Mouse (Mus musculus): ENCODE results near the gene Epha2. TPM values are rescaled to one million over a fixed set of nuclear protein-coding genes. Genes with fewer than 3 reads are reported as not detected.
A peak's percentile ranks its signal among the peaks of the same experiment; 100 is the strongest.

The Epha2 gene
- polyA plus RNA-seq, 1 experiment: 46.8 TPM

- Histone ChIP-seq H3K4me2 (ENCODE audit: low read depth) (no peak overlapping the region), H3K36me3 (ENCODE audit: control insufficient read depth, insufficient read depth) (no peaks in the 10 kb centered on the region), H3K4me3 (no peak overlapping the region), H3K27me3 (ENCODE audit: control insufficient read depth, insufficient read depth, insufficient read length) (no peaks in the 10 kb centered on the region), H3ac (ENCODE audit: control insufficient read depth, insufficient read length) (no peak overlapping the region), H3K79me2 (ENCODE audit: control insufficient read depth, insufficient read depth) (no peaks in the 10 kb centered on the region)
- TF ChIP-seq TCF12 (IDR thresholded peaks at IDR 0.05; ENCODE audit: insufficient read depth, poor library complexity, severe bottlenecking): no peak
- no peak for TF ChIP-seq CEBPB (IDR thresholded peaks at IDR 0.05; ENCODE audit: insufficient read depth, poor library complexity, severe bottlenecking)
- no peak for TF ChIP-seq POLR2AphosphoS2 (IDR thresholded peaks at IDR 0.05; ENCODE audit: insufficient read length, low read depth)
- TF ChIP-seq REST (IDR thresholded peaks at IDR 0.05; ENCODE audit: insufficient read depth, insufficient read length): no peak
- no peak for TF ChIP-seq TCF3 (IDR thresholded peaks at IDR 0.05; ENCODE audit: insufficient read length, low read depth)
- no peak for TF ChIP-seq MAX (IDR thresholded peaks at IDR 0.05; ENCODE audit: low read depth)
- TF ChIP-seq SRF (IDR thresholded peaks at IDR 0.05; ENCODE audit: control insufficient read depth, insufficient read length, low read depth): no peak
- no peak for TF ChIP-seq MYOG (IDR thresholded peaks at IDR 0.05; ENCODE audit: control insufficient read depth in 1 of 3, insufficient read depth in 1 of 3, insufficient read length in 2 of 3, low read depth in 2 of 3)
- no peak for TF ChIP-seq POLR2A (IDR thresholded peaks at IDR 0.05; ENCODE audit: insufficient read length, low read depth)
- no peak for TF ChIP-seq MYOD1 (IDR thresholded peaks at IDR 0.05; ENCODE audit: control insufficient read depth in 1 of 3, insufficient read length in 2 of 3, low read depth in 2 of 3)
- TF ChIP-seq E2F4 (IDR thresholded peaks at IDR 0.05; ENCODE audit: insufficient read depth): no peak
- TF ChIP-seq USF1 (IDR thresholded peaks at IDR 0.05; ENCODE audit: low read depth): no peak
Observed at GRCm38 (mm10) chr4:141360846-141361245, 59.8 kb downstream of the Epha2 start.

GRCm38 (mm10) chr4:141362937-141363548 is 62.0 kb downstream of the Epha2 start:
- Histone ChIP-seq H3K79me2 (ENCODE audit: control insufficient read depth, insufficient read depth) (no peaks in the 10 kb centered on the region), H3K4me2 (ENCODE audit: low read depth) (peak overlapping the region; percentile 10), H3ac (ENCODE audit: control insufficient read depth, insufficient read length) (no peak overlapping the region), H3K27me3 (ENCODE audit: control insufficient read depth, insufficient read depth, insufficient read length) (peaks cover under 1% of the 10 kb centered on the region), H3K36me3 (ENCODE audit: control insufficient read depth, insufficient read depth) (no peaks in the 10 kb centered on the region), H3K4me3 (no peak overlapping the region)
- TF ChIP-seq MYOG (IDR thresholded peaks at IDR 0.05; ENCODE audit: control insufficient read depth in 1 of 3, insufficient read depth in 1 of 3, insufficient read length in 2 of 3, low read depth in 2 of 3) (no peak), TCF12 (IDR thresholded peaks at IDR 0.05; ENCODE audit: insufficient read depth, poor library complexity, severe bottlenecking) (no peak), POLR2A (IDR thresholded peaks at IDR 0.05; ENCODE audit: insufficient read length, low read depth) (no peak), E2F4 (IDR thresholded peaks at IDR 0.05; ENCODE audit: insufficient read depth) (no peak), TCF3 (IDR thresholded peaks at IDR 0.05; ENCODE audit: insufficient read length, low read depth) (no peak), POLR2AphosphoS2 (IDR thresholded peaks at IDR 0.05; ENCODE audit: insufficient read length, low read depth) (no peak), CEBPB (IDR thresholded peaks at IDR 0.05; ENCODE audit: insufficient read depth, poor library complexity, severe bottlenecking) (no peak), MAX (IDR thresholded peaks at IDR 0.05; ENCODE audit: low read depth) (no peak), MYOD1 (IDR thresholded peaks at IDR 0.05; ENCODE audit: control insufficient read depth in 1 of 3, insufficient read length in 2 of 3, low read depth in 2 of 3) (no peak), SRF (IDR thresholded peaks at IDR 0.05; ENCODE audit: control insufficient read depth, insufficient read length, low read depth) (no peak), REST (IDR thresholded peaks at IDR 0.05; ENCODE audit: insufficient read depth, insufficient read length) (no peak)

- no peaks in the 10 kb centered on the region for H3K79me2 ChIP-seq (ENCODE audit: control insufficient read depth, insufficient read depth)
- no peak overlapping the region for H3K4me3 ChIP-seq
- H3K36me3 ChIP-seq (ENCODE audit: control insufficient read depth, insufficient read depth): no peaks in the 10 kb centered on the region
- H3K27me3 ChIP-seq (ENCODE audit: control insufficient read depth, insufficient read depth, insufficient read length): peaks cover 6% of the 10 kb centered on the region
- TF ChIP-seq MYOG (IDR thresholded peaks at IDR 0.05; ENCODE audit: control insufficient read depth in 1 of 3, insufficient read depth in 1 of 3, insufficient read length in 2 of 3, low read depth in 2 of 3) (no peak), REST (IDR thresholded peaks at IDR 0.05; ENCODE audit: insufficient read depth, insufficient read length) (no peak), E2F4 (IDR thresholded peaks at IDR 0.05; ENCODE audit: insufficient read depth) (no peak), MAX (IDR thresholded peaks at IDR 0.05; ENCODE audit: low read depth) (no peak), POLR2AphosphoS2 (IDR thresholded peaks at IDR 0.05; ENCODE audit: insufficient read length, low read depth) (no peak), POLR2A (IDR thresholded peaks at IDR 0.05; ENCODE audit: insufficient read length, low read depth) (no peak), CEBPB (IDR thresholded peaks at IDR 0.05; ENCODE audit: insufficient read depth, poor library complexity, severe bottlenecking) (no peak), USF1 (IDR thresholded peaks at IDR 0.05; ENCODE audit: low read depth) (no peak), TCF12 (IDR thresholded peaks at IDR 0.05; ENCODE audit: insufficient read depth, poor library complexity, severe bottlenecking) (no peak), MYOD1 (IDR thresholded peaks at IDR 0.05; ENCODE audit: control insufficient read depth in 1 of 3, insufficient read length in 2 of 3, low read depth in 2 of 3) (no peak), TCF3 (IDR thresholded peaks at IDR 0.05; ENCODE audit: insufficient read length, low read depth) (no peak)
- no peak overlapping the region for H3K4me2 ChIP-seq (ENCODE audit: low read depth)
- no peak overlapping the region for H3ac ChIP-seq (ENCODE audit: control insufficient read depth, insufficient read length)
Observed at GRCm38 (mm10) chr4:141365126-141365525, 64.1 kb downstream of the Epha2 start.

GRCm38 (mm10) chr4:141365876-141366275 is 64.8 kb downstream of the Epha2 start:
- H3K27me3 ChIP-seq (ENCODE audit: control insufficient read depth, insufficient read depth, insufficient read length): peaks cover 6% of the 10 kb centered on the region
- TF ChIP-seq MYOD1 (IDR thresholded peaks at IDR 0.05; ENCODE audit: control insufficient read depth in 1 of 3, insufficient read length in 2 of 3, low read depth in 2 of 3) (peak in 2 of 3 experiments; percentile 51 to 66), TCF3 (IDR thresholded peaks at IDR 0.05; ENCODE audit: insufficient read length, low read depth) (no peak), REST (IDR thresholded peaks at IDR 0.05; ENCODE audit: insufficient read depth, insufficient read length) (no peak), MYOG (IDR thresholded peaks at IDR 0.05; ENCODE audit: control insufficient read depth in 1 of 3, insufficient read depth in 1 of 3, insufficient read length in 2 of 3, low read depth in 2 of 3) (peak in 1 of 3 experiments; percentile 11), CEBPB (IDR thresholded peaks at IDR 0.05; ENCODE audit: insufficient read depth, poor library complexity, severe bottlenecking) (no peak), USF1 (IDR thresholded peaks at IDR 0.05; ENCODE audit: low read depth) (no peak)
- H3K4me2 ChIP-seq (ENCODE audit: low read depth): no peak overlapping the region

More at GRCm38 (mm10) chr4:141365876-141366275, 64.8 kb downstream of the Epha2 start:
- H3K36me3 ChIP-seq (ENCODE audit: control insufficient read depth, insufficient read depth): no peaks in the 10 kb centered on the region
- no peak overlapping the region for H3K4me3 ChIP-seq
- H3K79me2 ChIP-seq (ENCODE audit: control insufficient read depth, insufficient read depth): no peaks in the 10 kb centered on the region
- no peak overlapping the region for H3ac ChIP-seq (ENCODE audit: control insufficient read depth, insufficient read length)
